Mouse (Mus musculus) CH12.LX (cell line): Measurements from ENCODE around the gene Ifna7. TPM values are rescaled to one million over a fixed set of nuclear protein-coding genes. Genes with fewer than 3 reads are reported as not detected.
"Not testable (repeated sequence)": the region's sequence is repeated elsewhere in the genome, so short reads cannot be mapped to it uniquely, and the experiment has no call there.

ENCODE experiments used
- DNase-seq: peaks from one replicate; pipeline ENCODE4 v3.0.0-alpha.2; 2013; ENCODE audit errors: extremely low read depth
- H3K27ac ChIP-seq: 2 replicates; pipeline ENCODE4 v1.5.1; 2012; ENCODE audit warnings: low read depth, mild to moderate bottlenecking, control low read depth, moderate library complexity; ENCODE audit not compliant: insufficient read depth
- H3K27me3 ChIP-seq: replicated peaks from 2 replicates; pipeline ENCODE3; 2012; ENCODE audit warnings: inconsistent platforms
- H3K36me3 ChIP-seq, 2 experiments: replicated peaks in 1 of 2; 2 replicates each; pipeline versions ENCODE3 to v1.6.1; 2012; ENCODE audit warnings: inconsistent platforms in 1 of 2, low read length in 1 of 2, mild to moderate bottlenecking in 1 of 2, mixed read lengths in 1 of 2, moderate library complexity in 1 of 2; ENCODE audit not compliant: control insufficient read depth in 1 of 2, insufficient read depth in 1 of 2
- H3K4me1 ChIP-seq, 2 experiments: 2 replicates each; pipeline ENCODE4 v1.6.1; 2012; ENCODE audit warnings: inconsistent platforms in 1 of 2, moderate library complexity in 1 of 2; ENCODE audit not compliant: insufficient read depth in 2 of 2, control insufficient read depth in 1 of 2
- H3K4me2 ChIP-seq: 2 replicates; pipeline ENCODE4 v1.6.1; 2012; ENCODE audit warnings: low read depth, mild to moderate bottlenecking, control low read depth; ENCODE audit not compliant: poor library complexity, insufficient read depth, severe bottlenecking
- H3K4me3 ChIP-seq, 3 experiments: fragments of 150-350 bp in 1 of 3; sonication (generic) in 1 of 3; replicated peaks in 1 of 3; 2 replicates each; pipeline versions ENCODE3 to v1.5.1; 2011 to 2012; ENCODE audit warnings: low read depth in 2 of 3, low read length in 2 of 3, mild to moderate bottlenecking in 2 of 3, moderate library complexity in 2 of 3, control low read depth in 1 of 3, improper control_type of control experiment in 1 of 3, inconsistent platforms in 1 of 3, mixed read lengths in 1 of 3; ENCODE audit not compliant: poor library complexity in 1 of 3
- H3K79me2 ChIP-seq: replicated peaks from 2 replicates; pipeline ENCODE4 v1.6.1; 2012; ENCODE audit warnings: mild to moderate bottlenecking, moderate library complexity; ENCODE audit not compliant: control insufficient read depth, poor library complexity, insufficient read depth, severe bottlenecking; ENCODE audit errors: extremely low read depth
- H3K9ac ChIP-seq: 2 replicates; pipeline ENCODE4 v1.6.1; 2012; ENCODE audit warnings: low read depth, mild to moderate bottlenecking, control low read depth, moderate library complexity; ENCODE audit not compliant: insufficient read depth
- H3K9me3 ChIP-seq: replicated peaks from 2 replicates; pipeline ENCODE3; 2012; ENCODE audit warnings: low read length, inconsistent platforms, mixed read lengths
- BHLHE40 ChIP-seq: IDR thresholded peaks from 2 replicates; pipeline ENCODE4 v1.6.1; 2011; ENCODE audit warnings: mild to moderate bottlenecking, low read depth, low read length, improper control_type of control experiment
- CTCF ChIP-seq, 2 experiments: IDR thresholded peaks in 1 of 2; conservative IDR thresholded peaks in 1 of 2; 2 replicates each; pipeline ENCODE4 v1.5.1; 2011 to 2012; ENCODE audit warnings: low read depth in 2 of 2, low read length in 2 of 2, improper control_type of control experiment in 1 of 2, inconsistent platforms in 1 of 2, mild to moderate bottlenecking in 1 of 2, moderate library complexity in 1 of 2
- ELF1 ChIP-seq: IDR thresholded peaks from 2 replicates; pipeline ENCODE4 v1.6.1; 2014; ENCODE audit warnings: low read depth, mild to moderate bottlenecking, inconsistent platforms, low read length, improper control_type of control experiment
- ETS1 ChIP-seq: conservative IDR thresholded peaks from 2 replicates; pipeline ENCODE4 v1.6.1; 2012; ENCODE audit warnings: low read depth, mild to moderate bottlenecking, inconsistent platforms, low read length, improper control_type of control experiment, moderate library complexity
- IRF4 ChIP-seq: IDR thresholded peaks from 2 replicates; pipeline ENCODE4 v1.6.1; 2014; ENCODE audit warnings: low read depth, mild to moderate bottlenecking, inconsistent platforms, low read length, improper control_type of control experiment
- MAFK ChIP-seq: IDR thresholded peaks from 2 replicates; pipeline ENCODE4 v1.6.1; 2011; ENCODE audit warnings: low read length, improper control_type of control experiment; ENCODE audit not compliant: insufficient replicate concordance
- NELFE ChIP-seq: IDR thresholded peaks from 2 replicates; pipeline ENCODE4 v1.6.1; 2011; ENCODE audit warnings: low read depth, low read length, improper control_type of control experiment
- POLR2A ChIP-seq: IDR thresholded peaks from 2 replicates; pipeline ENCODE4 v1.6.1; 2011; ENCODE audit warnings: low read depth, mild to moderate bottlenecking, improper control_type of control experiment, low read length
- POLR2AphosphoS2 ChIP-seq: IDR thresholded peaks from 2 replicates; pipeline ENCODE4 v1.6.1; 2011; ENCODE audit warnings: low read depth, low read length, improper control_type of control experiment
- RAD21 ChIP-seq: IDR thresholded peaks from 2 replicates; pipeline ENCODE4 v1.6.1; 2011; ENCODE audit warnings: low read depth, mild to moderate bottlenecking, low read length, improper control_type of control experiment, moderate library complexity
- SMC3 ChIP-seq: IDR thresholded peaks from 2 replicates; pipeline ENCODE4 v1.6.1; 2011; ENCODE audit warnings: low read depth, low read length, improper control_type of control experiment
- ZC3H11A ChIP-seq: IDR thresholded peaks from 2 replicates; pipeline ENCODE4 v1.6.1; 2012; ENCODE audit warnings: low read depth, mild to moderate bottlenecking, inconsistent platforms, low read length, improper control_type of control experiment
- ZKSCAN1 ChIP-seq: IDR thresholded peaks from 2 replicates; pipeline ENCODE4 v1.6.1; 2012; ENCODE audit warnings: low read depth, inconsistent platforms, low read length, improper control_type of control experiment, borderline replicate concordance
- ZMIZ1 ChIP-seq: IDR thresholded peaks from 2 replicates; pipeline ENCODE4 v1.6.1; 2012; ENCODE audit warnings: low read depth, mild to moderate bottlenecking, inconsistent platforms, low read length, improper control_type of control experiment
- ZNF384 ChIP-seq: IDR thresholded peaks from 2 replicates; pipeline ENCODE4 v1.6.1; 2012; ENCODE audit warnings: low read depth, low read length, improper control_type of control experiment, inconsistent platforms
- dilution Hi-C: fragments of 300-500 bp; cut with MboI; formaldehyde crosslinking; loops from 2 replicates; pipeline ENCODE4 v1.14.3; 2020; ENCODE audit warnings: low sequenced_read_pairs; ENCODE audit not compliant: extremely low pct_unique_long_range_greater_than_20kb, extremely low pct_ligation_motif_present
- in situ Hi-C: fragments of 300-500 bp; cut with MboI; formaldehyde crosslinking; loops from 3 replicates; pipeline ENCODE4 v1.14.3; 2019; ENCODE audit warnings: low sequenced_read_pairs, low pct_ligation_motif_present, low pct_unique_long_range_greater_than_20kb, mixed read lengths
- polyA plus RNA-seq: library from polyadenylated mRNA; unstranded; fragments of >175 nt; gene quantifications from 2 replicates; pipeline ENCODE4 v1.2.1, GENCODE M21; 2012; ENCODE audit warnings: low read depth; ENCODE audit not compliant: insufficient read length
- total RNA-seq, 2 experiments: library from RNA; depleted of rRNA; stranded (reverse); fragments of 300-350 nt in 1 of 2; fragments of >200 nt in 1 of 2; gene quantifications; 2 replicates each; pipeline ENCODE4 v1.2.3; 2012 to 2014

The Ifna7 gene
- total and polyA plus RNA-seq, 3 experiments = not detected

GRCm38 (mm10) chr4:88822995-88823394 lies 7.0 kb downstream of the Ifna7 start:
- dilution Hi-C loops = no loop called here
- in situ Hi-C loops = no loop called here
- Histone ChIP-seq H3K79me2 (no peaks in the 10 kb centered on the region), H3K36me3 (no peaks in the 10 kb centered on the region), H3K9ac (no peak overlapping the region), H3K9me3 (no peaks in the 10 kb centered on the region), H3K4me2 (no peak overlapping the region), H3K4me3 (no peak overlapping the region), H3K27ac (no peak overlapping the region), H3K4me1 (no peaks in the 10 kb centered on the region), H3K27me3 (peaks cover 20% of the 10 kb centered on the region)
- TF ChIP-seq IRF4 (no peak), ZC3H11A (no peak), RAD21 (peak; percentile 19), ZMIZ1 (no peak), CTCF (conservative IDR thresholded peaks at IDR 0.05 in 1 of 2, IDR thresholded peaks at IDR 0.05 in 1 of 2; ENCODE audit: low read depth in 2 of 2, low read length in 2 of 2) (peak; percentile 55 to 73), BHLHE40 (no peak), ZKSCAN1 (no peak), SMC3 (peak; percentile 46)
- peak; percentile 27 for DNase-seq

GRCm38 (mm10) chr4:88827116-88827515 lies 11.1 kb downstream of the Ifna7 start, which contains the start of gene Ifna6:
TSS of gene Ifna6 (plus strand) at chr4:88827416.
- H3K79me2 ChIP-seq, H3K4me2 ChIP-seq, in situ Hi-C loops, DNase-seq, H3K9me3 ChIP-seq, H3K9ac ChIP-seq, dilution Hi-C loops, H3K4me3 ChIP-seq, H3K4me1 ChIP-seq, H3K36me3 ChIP-seq, H3K27ac ChIP-seq: not testable (repeated sequence)
- peaks cover 22% of the 10 kb centered on the region for H3K27me3 ChIP-seq

GRCm38 (mm10) chr4:88830523-88830922 lies 14.5 kb downstream of the Ifna7 start:
- dilution Hi-C loops (no loop called here), in situ Hi-C loops (no loop called here)
- H3K36me3 ChIP-seq = no peaks in the 10 kb centered on the region
- peak; percentile 11 for DNase-seq
- H3K4me2 ChIP-seq = no peak overlapping the region
- H3K9me3 ChIP-seq = peaks cover 9% of the 10 kb centered on the region
- H3K27ac ChIP-seq = no peak overlapping the region
- H3K27me3 ChIP-seq = peaks cover 22% of the 10 kb centered on the region
- H3K9ac ChIP-seq = no peak overlapping the region
- no peak overlapping the region for H3K4me3 ChIP-seq
- no peaks in the 10 kb centered on the region for H3K79me2 ChIP-seq
- no peaks in the 10 kb centered on the region; a peak in 1 of 4 replicates for H3K4me1 ChIP-seq
- no peak for TF ChIP-seq ELF1
- no peak for TF ChIP-seq BHLHE40
- TF ChIP-seq POLR2A = no peak
- no peak for TF ChIP-seq POLR2AphosphoS2
- TF ChIP-seq IRF4 = no peak
- TF ChIP-seq ZNF384 = peak; percentile 80
- TF ChIP-seq NELFE = no peak
- TF ChIP-seq ETS1 = no peak
- peak; percentile 22; the same call in 1 of the 2 replicates for TF ChIP-seq SMC3
- TF ChIP-seq RAD21 = peak; percentile 36
- no peak for TF ChIP-seq MAFK
- peak in 1 of 2 experiments; percentile 70; a peak in 3 of 4 replicates for TF ChIP-seq CTCF (conservative IDR thresholded peaks at IDR 0.05 in 1 of 2, IDR thresholded peaks at IDR 0.05 in 1 of 2; ENCODE audit: low read depth in 2 of 2, low read length in 2 of 2)

DNA sequence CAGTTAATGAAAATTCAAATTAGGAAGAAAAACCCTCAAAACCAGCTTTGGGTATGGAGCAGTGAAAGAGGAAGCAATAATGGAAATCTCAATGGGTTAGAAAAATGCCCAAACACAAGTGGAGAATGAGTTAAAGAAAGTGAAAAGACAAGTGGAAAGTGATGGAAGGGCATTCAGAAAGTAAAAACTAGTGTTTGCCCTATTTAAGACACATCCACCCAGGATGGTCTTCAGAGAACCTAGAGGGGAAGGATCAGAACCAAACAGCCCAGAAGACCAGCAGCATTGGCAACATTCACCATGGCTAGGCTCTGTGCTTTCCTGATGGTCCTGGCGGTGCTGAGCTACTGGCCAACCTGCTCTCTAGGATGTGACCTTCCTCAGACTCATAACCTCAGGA lies 19.2 kb downstream of the Ifna7 start, which contains the start of gene Ifna5:
Gene Ifna5, plus strand, starts transcription at position 301 of the 400 bp plus-strand sequence.
- H3K9me3 ChIP-seq, H3K36me3 ChIP-seq, H3K4me2 ChIP-seq, H3K4me1 ChIP-seq, dilution Hi-C loops, H3K27ac ChIP-seq, in situ Hi-C loops, H3K9ac ChIP-seq, H3K79me2 ChIP-seq, H3K4me3 ChIP-seq, DNase-seq: not testable (repeated sequence)
- peaks cover 32% of the 10 kb centered on the region for H3K27me3 ChIP-seq
